Mouse (Mus musculus) layer of hippocampus, postnatal 14 days (tissue): ENCODE results near the gene Gas6. TPM values are rescaled to one million over a fixed set of nuclear protein-coding genes. Genes with fewer than 3 reads are reported as not detected.

ENCODE experiments used
- DNase-seq, 2 experiments: peaks; one replicate each; pipeline ENCODE4 v3.0.0; 2021 to 2022; ENCODE audit warnings: low spot score in 2 of 2, mixed read lengths in 1 of 2
- long read RNA-seq, 2 experiments: library from polyadenylated mRNA; stranded (forward); transcript quantifications; one replicate each; pipeline ENCODE4 v2.0.0; 2021
- total RNA-seq, 2 experiments: library from RNA; stranded (reverse); gene quantifications; 2 replicates each; pipeline ENCODE4 v1.2.3; 2021

Gene Gas6
- total RNA-seq: 100 to 1,000 TPM; 104 to 115 TPM
- long read RNA-seq, experiment 1, transcript Gas6-201 (15 exons, 2,548 nt): major isoform, 54 of 66 reads
- long read RNA-seq, experiment 1, partial matches to known transcripts: 9 of 66 reads
- long read RNA-seq, experiment 1, other reads (novel, unspliced or antisense): 3 of 66 reads
- long read RNA-seq, experiment 2, transcript Gas6-201 (15 exons, 2,548 nt): major isoform, 74 of 94 reads
- long read RNA-seq, experiment 2, partial matches to known transcripts: 13 of 94 reads
- long read RNA-seq, experiment 2, other reads (novel, unspliced or antisense): 7 of 94 reads

DNA sequence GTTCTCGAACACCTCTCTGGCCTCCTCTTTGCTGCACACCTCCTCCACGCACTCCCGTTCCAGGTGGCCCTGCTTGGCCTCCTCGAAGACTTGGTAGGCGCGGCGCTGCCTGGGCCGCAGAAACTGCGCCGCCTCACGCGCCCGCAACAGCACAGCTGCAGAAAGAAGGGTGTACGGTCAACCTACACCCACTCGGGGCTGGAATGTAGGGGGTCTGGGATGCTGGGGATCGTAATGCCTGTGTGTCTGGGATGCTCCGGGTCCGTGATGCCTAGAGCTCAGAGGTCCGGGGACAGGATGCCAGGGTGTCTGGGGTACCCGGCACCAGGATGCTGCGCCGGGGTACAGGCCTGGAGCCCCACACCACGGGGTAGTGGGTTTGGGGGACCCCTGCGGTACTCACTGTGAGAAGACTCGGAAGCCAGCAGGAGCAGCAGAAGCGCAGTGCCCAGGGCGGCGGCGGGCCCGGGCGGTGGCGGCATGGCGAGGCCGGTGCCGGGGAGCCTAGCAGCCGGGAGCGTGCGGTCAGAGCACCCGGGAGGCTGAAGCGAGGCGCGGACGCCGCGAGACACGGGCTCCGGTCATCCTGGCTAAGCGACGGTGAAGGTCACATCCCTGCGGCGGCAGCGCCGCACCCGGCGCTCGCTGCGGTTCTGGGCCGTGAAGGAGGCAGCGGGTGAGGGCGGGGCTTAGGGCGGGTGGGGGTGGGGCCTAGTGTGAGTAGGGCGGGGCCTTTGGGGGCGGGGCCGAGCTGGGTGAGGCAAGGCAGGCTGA, at the start of gene Gas6:
Gene Gas6 (minus strand): TSS at position 633 of the 774 bp plus-strand sequence.
- peak; percentile 61 to 68 for DNase-seq

DNA sequence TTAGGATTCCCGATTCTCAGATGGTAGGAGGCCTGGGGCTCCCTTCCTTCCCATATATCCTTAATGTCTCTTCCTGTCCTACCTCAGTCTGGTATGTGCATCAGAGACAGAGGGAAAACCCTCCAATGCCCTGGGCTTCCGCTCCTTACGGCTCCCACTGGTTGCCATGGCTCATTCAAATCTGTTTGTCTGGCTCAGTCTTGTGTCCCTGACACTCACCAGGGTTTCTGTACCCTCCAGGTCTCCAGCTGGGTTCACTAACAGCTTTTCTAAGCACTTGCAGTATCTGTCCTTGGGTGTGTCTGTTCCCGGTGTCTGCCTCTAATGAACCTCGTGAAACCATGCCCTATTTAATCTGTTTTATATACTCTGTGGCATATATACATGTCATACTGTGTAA, 47.2 kb upstream of the Gas6 start:
- no peak for DNase-seq

GRCm38 (mm10) chr8:13540122-13540521, 45.8 kb upstream of the Gas6 start:
- DNase-seq: no peak

GRCm38 (mm10) chr8:13538821-13539220, 44.5 kb upstream of the Gas6 start:
- peak; percentile 45 to 80 for DNase-seq

DNA sequence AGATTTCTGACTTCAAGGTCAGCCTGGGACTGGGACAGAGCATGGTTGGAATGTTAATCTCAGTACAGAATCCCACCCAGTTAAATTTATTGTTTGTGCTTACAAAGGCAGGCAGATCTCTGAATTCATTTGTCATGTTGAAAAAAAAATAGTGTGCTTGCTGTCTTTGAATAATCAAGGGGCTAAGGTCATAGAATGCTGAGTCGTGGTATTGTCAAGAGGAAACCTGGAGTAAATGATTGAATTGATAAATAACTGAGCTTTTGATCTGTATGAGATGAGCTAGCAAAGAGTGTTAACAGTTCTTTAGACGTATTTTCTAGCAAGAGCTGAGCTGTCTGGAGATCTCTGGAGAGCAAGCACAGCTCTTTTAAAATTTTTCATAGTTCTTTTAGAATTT, 42.8 kb upstream of the Gas6 start:
- DNase-seq: no peak

GRCm38 (mm10) chr8:13533123-13533522, 38.8 kb upstream of the Gas6 start:
- DNase-seq: no peak

GRCm38 (mm10) chr8:13531602-13532171, 37.4 kb upstream of the Gas6 start:
- DNase-seq: no peak

DNA sequence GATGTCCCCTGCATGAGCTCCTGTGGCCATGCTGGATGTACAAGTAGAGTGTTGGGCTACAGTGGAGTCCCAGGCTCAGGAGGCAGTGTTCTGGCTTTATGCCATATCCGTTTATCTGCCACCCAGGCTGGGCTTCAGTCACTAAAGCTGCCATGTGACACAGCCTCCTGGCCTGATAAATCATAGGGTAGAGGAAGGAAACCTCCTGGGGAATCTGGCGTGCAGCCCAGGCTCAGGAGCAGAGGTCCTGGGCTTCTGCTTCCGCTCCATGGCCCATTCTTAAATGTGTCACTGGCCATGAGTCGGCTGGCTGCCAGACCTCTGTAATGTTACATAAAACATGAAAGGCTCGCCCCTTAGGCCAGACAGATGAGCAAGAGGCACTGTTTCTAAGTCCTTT, 36.7 kb upstream of the Gas6 start:
- DNase-seq: peak; percentile 65 to 67

DNA sequence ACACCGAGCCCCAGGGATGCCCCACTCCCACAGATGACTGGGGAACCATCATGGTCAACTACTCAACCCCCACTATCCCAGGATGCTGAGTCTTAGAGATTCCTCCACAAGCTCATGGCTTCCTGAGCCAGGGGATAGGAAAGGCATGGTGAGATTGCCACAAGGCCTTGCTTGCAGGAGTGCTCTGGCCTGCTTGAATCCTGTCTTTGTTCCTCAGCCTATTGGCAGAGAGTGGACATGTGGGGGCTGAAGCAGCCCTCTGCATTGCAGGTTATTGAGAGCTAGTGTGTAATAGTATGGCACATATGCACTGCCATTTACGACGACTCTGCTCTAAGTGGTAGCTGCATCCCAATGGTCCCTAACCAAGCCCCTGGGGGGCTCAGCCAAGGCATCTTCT, 36.1 kb upstream of the Gas6 start:
- DNase-seq: no peak

DNA sequence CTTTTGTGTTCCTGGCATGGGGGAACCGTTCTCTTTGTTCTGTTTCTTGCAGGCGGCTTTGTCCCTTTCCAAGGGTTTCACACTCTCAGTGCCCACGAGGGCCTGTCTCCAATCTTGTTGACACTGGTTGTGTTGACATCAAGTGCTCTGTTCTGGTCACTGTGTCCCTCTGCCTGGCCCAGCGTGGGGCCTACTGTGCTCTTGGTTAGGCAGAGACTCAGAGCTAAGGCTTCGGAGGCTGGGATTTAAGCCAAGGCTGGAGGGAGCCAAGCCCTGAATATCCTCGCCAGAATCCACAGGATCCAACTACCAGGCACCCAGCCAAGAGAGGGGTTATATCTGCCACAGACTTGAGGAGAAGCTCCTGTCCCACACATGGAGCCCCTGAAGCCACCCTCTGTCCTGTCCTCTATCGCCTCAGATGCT, 35.6 kb upstream of the Gas6 start:
- peak; percentile 64 to 83 for DNase-seq

DNA sequence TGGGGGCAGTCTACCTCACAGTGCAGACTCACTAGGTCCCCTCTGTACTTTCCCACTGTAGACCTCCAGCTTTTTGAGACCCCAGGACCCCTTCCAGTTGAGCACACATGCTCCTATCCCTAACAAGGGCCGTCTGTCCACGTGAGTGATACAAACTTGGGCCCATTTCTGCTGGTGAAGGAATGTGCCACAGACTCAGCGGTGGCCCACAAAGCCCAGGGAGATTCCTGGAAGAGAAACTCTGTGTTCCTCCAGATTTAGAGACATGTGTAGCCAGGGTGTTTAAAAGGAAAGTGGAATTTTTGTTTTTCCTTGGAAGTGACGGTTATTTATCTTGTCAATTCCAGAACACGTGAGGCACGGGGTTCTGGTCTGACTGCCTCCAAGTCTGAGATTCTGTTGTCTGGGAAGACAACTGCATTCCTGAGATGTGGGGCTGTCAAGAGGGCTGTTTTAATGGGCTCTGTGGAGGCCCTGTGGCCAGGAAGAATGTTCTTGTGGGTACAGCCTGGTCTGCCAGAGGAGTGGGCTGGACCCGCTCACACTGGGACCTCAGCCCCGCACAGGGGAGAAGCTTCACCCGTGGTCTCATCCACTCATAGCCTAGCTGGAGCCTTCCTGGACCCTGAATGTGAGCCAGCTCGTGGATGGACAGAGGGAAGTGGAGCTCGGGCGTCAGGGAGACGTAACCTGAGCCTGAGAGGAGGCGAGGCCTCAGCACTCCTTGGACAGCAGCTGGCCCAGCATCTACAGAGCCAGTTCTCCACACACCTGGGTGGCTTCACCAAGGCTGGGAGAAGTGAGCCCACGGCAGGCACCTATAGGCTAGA, 34.9 kb upstream of the Gas6 start:
- no peak for DNase-seq

GRCm38 (mm10) chr8:13521392-13521791, 27.1 kb upstream of the Gas6 start:
- DNase-seq: no peak

GRCm38 (mm10) chr8:13520349-13520748, 26.1 kb upstream of the Gas6 start:
- DNase-seq: no peak

DNA sequence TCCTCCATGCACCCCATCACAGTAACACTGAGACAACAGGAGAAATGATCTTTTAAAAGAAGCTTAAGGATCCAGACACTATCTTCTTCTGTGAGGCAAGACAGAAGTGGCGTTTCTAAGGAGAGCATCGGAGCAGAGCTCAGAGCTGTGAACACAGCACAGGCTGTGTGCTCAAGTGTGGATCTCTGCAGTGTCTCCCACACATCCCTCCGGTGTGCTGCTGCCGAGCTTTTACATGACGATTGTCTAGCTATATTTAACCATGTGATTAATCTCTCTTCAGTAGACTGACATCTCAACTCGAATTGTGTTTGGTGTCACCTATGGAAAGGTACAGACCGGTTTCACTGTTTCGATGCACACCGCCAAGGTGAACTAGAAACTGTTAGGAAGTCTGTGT, 25.2 kb upstream of the Gas6 start:
- DNase-seq: no peak

GRCm38 (mm10) chr8:13517284-13517781, 23.0 kb upstream of the Gas6 start:
- no peak for DNase-seq

GRCm38 (mm10) chr8:13516728-13517127, 22.4 kb upstream of the Gas6 start:
- DNase-seq: no peak

- no peak for DNase-seq
Observed at GRCm38 (mm10) chr8:13516011-13516442, 21.7 kb upstream of the Gas6 start.

- no peak for DNase-seq
Observed at GRCm38 (mm10) chr8:13513556-13514370, 19.5 kb upstream of the Gas6 start.

DNA sequence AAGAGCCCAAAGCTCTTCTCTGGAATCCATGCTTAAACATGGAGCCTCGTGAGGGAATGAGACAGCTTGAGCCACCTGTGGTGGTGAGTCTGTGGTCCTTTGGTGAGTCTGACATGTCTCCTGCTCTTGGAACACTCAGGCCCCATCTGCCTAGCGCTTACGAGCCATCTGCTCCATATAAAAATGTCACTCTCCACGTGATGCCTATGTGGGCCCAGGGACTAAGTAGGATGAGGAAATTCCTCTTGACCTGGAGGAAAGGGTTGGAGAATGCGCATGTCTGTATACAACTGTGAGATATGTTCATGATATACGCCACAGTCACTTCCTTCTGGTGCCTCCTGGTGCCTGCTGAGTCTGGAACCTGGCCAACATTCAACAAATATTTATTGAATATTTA, 18.4 kb upstream of the Gas6 start:
- DNase-seq: no peak

DNA sequence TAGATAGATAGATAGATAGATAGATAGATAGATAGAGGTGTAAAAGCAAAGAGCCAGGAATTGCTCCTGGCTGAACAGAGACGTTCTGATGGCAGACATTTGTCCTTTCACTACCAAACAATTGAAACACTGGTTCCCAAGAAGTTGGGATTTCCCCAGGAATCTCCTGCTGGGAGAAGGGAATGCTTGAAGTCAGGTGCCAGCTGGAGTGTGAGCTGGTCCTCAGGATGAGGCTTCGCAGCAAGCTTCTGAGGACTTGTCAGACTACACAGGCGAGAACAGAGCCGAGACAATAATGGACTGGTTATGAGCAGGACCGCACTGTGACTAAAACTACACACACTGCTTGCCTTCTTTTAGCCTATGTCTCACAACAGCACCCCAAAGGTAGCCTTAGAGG, 17.7 kb upstream of the Gas6 start:
- DNase-seq: no peak
